Mouse (Mus musculus) frontal cortex, postnatal 10 days (tissue): ENCODE data around the gene Sp3.
"Not testable (repeated sequence)": the region's sequence is repeated elsewhere in the genome, so short reads cannot be mapped to it uniquely, and the experiment has no call there.

Source experiments
- DNase-seq, 2 experiments: peaks; one replicate each; pipeline ENCODE4 v3.0.0; 2022; ENCODE audit warnings: low spot score in 2 of 2, mixed read lengths in 1 of 2

The Sp3 gene

DNA sequence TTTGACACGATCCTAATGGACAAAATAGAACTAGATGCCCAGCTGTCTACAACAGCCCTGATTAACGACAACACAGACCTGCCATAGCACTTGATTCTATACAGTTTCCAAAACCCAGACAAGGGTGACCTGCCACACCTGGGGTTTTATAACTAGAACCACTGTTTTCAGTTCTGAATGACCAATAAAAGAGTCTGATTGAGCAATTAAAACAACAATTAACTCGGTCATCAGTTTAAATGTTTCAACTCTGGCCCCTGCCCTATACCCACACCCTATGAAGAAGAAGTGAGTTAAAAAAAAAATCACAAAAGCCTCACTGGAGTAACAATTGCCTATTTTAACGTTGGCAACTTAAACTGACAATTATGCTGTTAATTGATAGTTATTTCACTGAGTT is 64.1 kb downstream of the Sp3 start:
- no peak for DNase-seq

DNA sequence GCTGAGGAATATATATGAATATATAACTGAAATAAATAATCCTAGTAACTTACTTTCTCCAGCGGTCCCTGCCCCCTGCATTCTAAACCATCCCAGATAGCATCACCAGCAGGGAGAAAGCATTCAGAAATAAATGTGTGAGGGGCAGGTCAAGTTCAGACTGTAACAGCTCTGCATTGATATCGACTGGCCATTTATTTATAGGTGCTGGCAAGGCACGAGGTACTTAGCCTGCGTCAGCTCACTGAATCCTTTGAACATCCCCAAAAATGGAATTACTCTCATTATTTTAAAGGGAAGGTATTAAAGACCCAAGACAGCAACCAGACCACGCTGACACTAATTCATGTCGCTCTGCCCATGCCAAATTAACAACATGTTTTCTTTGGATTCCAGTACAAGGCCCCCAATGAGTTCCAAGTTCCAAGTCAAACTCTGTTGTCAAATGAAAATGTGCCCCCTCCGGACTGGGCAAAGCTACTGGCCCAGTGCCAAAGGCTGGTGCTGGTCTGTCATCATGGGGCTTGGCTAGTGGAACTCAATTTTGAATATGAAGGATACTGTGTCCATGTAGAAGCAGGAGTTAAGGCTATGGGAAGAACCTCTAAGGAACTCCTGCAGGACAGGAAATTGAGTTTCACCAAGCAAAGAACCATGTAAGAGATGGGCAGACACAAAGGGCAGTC is 64.9 kb downstream of the Sp3 start:
- DNase-seq: no peak

DNA sequence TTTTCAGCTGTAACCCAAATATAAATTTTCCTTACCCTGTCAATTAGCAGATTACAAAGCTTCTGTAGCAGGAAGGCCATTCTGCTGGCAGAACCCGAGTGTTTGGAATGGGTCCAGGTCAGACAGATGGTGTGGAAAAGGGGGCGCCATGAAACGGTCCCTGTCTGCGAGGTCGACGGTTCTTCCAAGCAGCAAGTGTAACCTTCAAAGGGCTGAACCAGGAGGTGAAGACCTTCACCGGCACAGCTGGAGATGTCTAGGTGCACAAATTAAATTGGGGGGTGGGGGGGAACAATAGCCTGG is 66.8 kb downstream of the Sp3 start:
- no peak for DNase-seq

DNA sequence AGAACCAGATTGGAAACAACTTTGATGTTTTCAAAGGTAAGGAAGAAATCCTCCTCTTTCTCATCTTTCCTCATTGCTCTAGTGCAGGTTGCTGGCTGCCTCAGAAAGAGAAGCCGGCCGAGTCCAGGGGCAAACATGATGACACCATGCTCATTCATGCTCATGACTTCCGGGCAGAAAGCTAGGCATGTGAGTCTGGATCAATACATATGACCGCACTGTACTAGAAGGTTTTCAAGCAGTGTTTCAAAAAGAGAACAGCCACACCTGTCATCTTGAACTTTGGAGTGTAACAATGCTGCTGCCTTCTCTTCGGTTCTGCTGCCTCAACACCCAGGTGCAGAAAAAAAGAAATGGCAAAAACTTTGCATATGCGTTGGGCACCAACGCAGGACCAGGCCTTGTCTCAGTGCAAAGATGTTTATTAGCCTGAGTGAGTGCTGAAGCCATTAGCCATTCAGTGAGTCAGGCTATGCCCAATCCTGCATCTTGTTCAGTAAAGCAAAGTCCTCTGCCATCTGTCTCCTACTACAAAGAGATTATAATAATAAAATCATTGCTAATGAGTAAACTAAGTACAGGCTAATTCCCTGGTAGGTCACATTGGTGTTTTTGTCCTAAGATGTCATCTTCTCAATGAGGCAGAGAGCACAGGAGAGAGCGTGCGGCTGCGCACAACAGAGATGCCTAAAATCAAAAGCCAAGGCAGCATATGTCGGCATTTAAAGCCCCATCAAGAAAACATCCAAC is 67.4 kb downstream of the Sp3 start:
- DNase-seq: no peak

DNA sequence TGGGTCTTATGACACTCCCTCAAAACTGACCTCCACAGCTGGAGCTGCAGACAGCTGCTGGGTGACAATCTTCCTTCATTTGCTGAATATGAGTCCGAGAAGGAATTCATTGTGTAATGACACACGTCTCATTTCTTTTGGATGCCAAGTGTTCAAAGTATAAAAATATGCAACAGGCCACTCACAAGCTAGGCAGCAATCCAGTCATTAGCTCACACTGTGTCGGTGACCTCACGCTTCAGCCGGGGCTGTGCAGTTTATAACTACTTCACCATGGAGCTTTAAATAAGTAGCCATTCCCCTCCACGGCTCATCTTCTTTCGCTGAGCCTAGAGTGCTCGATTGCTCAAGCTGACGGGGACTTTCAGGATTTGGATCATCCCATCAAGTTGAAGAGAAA is 68.7 kb downstream of the Sp3 start:
- DNase-seq: no peak

DNA sequence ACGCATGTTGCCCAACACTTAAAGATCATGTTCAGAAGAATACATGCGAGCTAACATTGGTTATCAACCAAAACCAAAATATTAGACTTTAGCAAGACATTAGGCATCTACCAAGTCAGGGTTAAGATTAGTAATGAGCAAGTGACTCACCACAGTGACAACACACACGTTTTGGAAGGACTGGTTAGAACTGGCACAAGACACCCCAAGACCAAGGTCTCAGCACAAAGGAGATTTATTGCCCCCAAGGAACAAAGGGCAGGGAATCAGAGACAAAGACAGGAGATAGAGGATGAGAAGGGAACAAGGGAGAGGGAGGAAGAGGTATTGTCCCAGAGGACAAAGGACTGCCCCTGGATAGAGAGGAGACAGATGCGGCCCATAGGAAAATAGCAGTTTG is 71.2 kb downstream of the Sp3 start:
- no peak for DNase-seq

DNA sequence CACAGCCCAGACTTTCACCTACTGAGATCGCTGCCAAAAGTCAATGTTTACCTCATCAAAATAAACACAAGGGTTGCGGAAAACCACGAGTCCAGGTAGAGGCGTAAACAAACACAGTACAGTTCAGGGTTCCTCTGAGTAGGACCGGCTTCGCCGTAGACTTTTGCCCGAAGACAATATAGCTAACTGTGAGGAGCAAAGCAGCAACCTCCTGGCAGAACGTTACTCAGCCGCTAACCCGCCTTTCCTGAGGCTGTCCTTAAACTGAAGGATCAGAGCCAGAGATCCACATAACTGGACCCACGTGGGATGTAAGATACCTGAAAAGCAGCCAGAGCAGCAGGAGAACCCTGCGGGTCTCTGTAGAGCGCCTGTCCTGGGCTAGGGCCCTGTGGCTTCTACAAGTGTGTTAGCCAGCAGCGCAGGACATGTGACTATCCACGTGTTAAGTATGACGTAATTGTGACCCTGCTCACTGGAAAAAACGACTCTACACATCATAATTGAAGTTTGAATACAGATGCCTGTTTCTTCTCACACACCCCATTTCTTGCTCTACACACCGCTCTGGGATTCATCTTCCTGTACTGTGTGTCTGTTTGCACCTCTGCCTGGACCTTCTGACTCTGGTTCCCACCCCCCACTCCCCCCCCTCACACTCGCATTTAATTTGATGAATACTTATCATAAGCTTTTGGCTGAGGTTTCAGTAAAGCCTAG is 71.9 kb downstream of the Sp3 start:
- DNase-seq: no peak

DNA sequence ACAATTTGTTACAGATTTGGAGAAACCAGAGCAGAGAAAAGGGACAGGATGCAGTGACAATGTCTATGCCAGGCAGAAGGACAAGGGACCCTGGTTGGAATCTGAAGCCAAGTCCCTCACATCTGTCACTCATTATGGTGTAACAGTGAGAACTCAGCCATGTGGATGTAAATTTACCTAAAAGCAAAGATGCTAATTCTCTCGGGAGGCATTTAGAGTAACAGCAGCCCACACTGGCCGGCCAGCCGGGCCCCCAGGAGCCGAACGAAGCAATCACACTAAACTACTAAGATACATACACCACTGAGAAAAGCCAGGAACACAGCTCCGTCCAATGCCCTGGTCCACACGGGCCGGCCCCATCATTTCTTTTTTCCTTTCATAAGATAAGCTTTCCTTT is 73.5 kb downstream of the Sp3 start:
- DNase-seq: no peak

DNA sequence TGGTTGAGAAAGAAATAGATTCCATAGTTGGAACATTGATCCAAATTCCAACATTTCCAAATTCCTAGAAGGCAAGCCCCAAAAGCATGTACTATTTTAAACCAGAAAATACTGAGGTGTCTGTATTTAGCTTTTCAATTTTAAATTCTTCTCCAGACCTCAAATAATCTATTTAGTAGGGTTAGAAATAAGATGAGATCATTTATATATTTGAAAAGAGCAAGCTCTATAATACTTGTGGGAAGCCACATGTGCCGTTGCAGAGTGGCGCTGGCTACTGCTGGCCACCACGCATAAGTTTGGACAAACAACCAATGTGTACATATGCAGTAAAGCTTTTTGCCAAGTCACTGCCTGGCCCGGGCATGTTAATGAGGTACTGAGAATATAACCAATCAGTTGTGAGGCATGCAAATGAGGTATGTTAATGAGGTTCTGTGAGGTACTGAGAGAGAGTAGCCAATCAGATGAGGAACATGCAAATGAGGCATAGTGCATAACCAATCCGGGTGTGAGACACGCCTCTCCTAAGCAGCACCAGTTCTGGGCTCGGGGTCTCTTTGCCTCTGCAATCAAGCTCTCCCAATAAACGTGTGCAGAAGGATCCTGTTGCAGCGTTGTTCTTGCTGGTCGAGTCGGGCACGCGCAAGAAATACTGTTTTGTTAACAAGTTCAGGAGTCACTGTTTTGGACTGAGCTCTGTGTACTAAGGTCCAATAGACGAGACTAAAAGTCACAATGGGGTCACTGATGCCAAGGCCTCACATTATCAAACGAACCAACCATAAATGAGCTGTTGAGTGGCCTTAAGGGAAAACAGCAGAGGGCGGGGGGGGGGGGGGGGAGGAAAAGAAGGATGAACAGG is 77.2 kb downstream of the Sp3 start:
- not testable (repeated sequence) for DNase-seq

DNA sequence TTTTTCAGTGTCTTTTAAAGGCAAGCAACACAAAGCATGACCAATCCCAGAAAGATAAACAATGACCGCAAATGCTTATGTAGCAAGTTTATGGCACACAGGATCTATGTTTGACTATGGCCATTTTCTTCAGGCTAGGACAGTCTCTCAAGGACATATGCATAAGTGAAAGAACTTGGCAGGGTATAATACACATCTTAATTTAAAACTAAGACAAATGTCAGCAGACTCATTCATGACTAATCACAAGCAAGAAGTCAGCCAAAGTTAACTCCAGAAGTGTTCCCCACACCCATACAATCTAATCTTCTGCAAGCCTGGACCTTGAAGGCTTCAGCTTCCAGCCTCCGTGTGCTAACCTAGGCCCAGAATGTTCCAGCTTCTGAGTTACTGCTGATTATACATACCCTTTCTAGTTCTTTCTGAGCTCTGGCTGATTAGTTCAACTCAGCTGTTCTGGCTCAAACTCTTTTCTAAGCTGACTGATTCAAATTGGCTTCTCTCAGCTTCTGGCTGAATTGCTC is 81.4 kb downstream of the Sp3 start:
- no peak for DNase-seq

DNA sequence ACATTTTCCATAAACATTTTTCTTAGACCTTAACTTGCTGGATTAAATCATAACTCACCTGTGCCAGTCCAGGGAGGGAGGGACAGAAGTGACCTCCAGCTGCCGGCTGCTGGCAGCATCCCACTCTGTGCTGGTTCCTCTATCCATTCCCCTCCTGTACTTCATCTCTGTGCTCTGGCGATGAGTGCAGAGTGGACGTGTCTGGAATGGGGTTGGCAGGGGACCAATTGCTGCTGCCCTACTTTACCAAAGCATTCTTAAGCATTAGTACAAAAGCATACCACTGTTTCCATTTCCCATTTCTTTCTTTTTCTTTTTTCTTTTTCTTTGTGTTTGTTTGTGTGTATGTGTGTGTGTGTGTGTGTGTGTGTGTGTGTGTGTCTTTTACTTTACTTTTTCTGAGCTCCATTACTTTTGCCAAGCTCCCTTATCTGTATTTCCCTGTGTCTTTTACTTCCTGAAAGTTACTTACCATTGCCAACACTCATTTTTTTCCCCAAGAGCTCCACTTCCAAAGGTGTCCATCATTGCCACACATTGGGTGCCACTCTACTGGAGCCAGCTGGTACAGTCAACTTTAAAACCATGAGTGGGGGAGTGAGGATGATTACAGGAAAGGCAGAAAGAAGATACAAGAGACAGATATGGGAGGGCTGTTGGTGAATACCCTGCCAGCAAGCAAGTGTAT is 82.0 kb downstream of the Sp3 start:
- DNase-seq: no peak

DNA sequence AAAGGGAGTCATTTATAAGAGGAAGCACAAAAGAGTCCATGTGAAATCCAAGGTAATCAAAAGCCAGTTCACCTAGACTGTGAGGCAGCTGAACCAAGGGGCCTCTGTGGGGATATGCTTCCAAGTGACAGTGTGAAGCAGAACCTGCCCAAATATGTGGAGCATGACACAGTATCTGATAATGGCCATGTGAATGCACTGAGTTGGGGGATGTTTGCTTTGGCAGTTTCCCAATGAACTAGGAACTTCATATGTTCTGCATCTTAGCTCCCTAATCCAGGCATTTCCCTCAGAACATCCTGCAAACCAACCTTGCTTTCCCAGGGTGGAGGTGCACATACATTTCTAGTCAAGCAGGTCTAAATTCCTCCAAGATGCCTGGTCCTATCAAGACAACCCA is 90.4 kb downstream of the Sp3 start:
- DNase-seq: no peak
